Mouse (Mus musculus) CH12.LX (cell line): Measurements from ENCODE around the gene Ulk1. TPM values are rescaled to one million over a fixed set of nuclear protein-coding genes. Genes with fewer than 3 reads are reported as not detected.

Experiments used
- DNase-seq: peaks from one replicate; pipeline ENCODE4 v3.0.0-alpha.2; 2013; ENCODE audit errors: extremely low read depth
- H3K27ac ChIP-seq: 2 replicates; pipeline ENCODE4 v1.5.1; 2012; ENCODE audit warnings: low read depth, mild to moderate bottlenecking, control low read depth, moderate library complexity; ENCODE audit not compliant: insufficient read depth
- H3K27me3 ChIP-seq: replicated peaks from 2 replicates; pipeline ENCODE3; 2012; ENCODE audit warnings: inconsistent platforms
- H3K36me3 ChIP-seq, 2 experiments: replicated peaks in 1 of 2; 2 replicates each; pipeline versions ENCODE3 to v1.6.1; 2012; ENCODE audit warnings: inconsistent platforms in 1 of 2, low read length in 1 of 2, mild to moderate bottlenecking in 1 of 2, mixed read lengths in 1 of 2, moderate library complexity in 1 of 2; ENCODE audit not compliant: control insufficient read depth in 1 of 2, insufficient read depth in 1 of 2
- H3K4me1 ChIP-seq, 2 experiments: 2 replicates each; pipeline ENCODE4 v1.6.1; 2012; ENCODE audit warnings: inconsistent platforms in 1 of 2, moderate library complexity in 1 of 2; ENCODE audit not compliant: insufficient read depth in 2 of 2, control insufficient read depth in 1 of 2
- H3K4me2 ChIP-seq: 2 replicates; pipeline ENCODE4 v1.6.1; 2012; ENCODE audit warnings: low read depth, mild to moderate bottlenecking, control low read depth; ENCODE audit not compliant: poor library complexity, insufficient read depth, severe bottlenecking
- H3K4me3 ChIP-seq, 3 experiments: fragments of 150-350 bp in 1 of 3; sonication (generic) in 1 of 3; replicated peaks in 1 of 3; 2 replicates each; pipeline versions ENCODE3 to v1.5.1; 2011 to 2012; ENCODE audit warnings: low read depth in 2 of 3, low read length in 2 of 3, mild to moderate bottlenecking in 2 of 3, moderate library complexity in 2 of 3, control low read depth in 1 of 3, improper control_type of control experiment in 1 of 3, inconsistent platforms in 1 of 3, mixed read lengths in 1 of 3; ENCODE audit not compliant: poor library complexity in 1 of 3
- H3K79me2 ChIP-seq: replicated peaks from 2 replicates; pipeline ENCODE4 v1.6.1; 2012; ENCODE audit warnings: mild to moderate bottlenecking, moderate library complexity; ENCODE audit not compliant: control insufficient read depth, poor library complexity, insufficient read depth, severe bottlenecking; ENCODE audit errors: extremely low read depth
- H3K9ac ChIP-seq: 2 replicates; pipeline ENCODE4 v1.6.1; 2012; ENCODE audit warnings: low read depth, mild to moderate bottlenecking, control low read depth, moderate library complexity; ENCODE audit not compliant: insufficient read depth
- H3K9me3 ChIP-seq: replicated peaks from 2 replicates; pipeline ENCODE3; 2012; ENCODE audit warnings: low read length, inconsistent platforms, mixed read lengths
- BHLHE40 ChIP-seq: IDR thresholded peaks from 2 replicates; pipeline ENCODE4 v1.6.1; 2011; ENCODE audit warnings: mild to moderate bottlenecking, low read depth, low read length, improper control_type of control experiment
- CHD1 ChIP-seq: IDR thresholded peaks from 2 replicates; pipeline ENCODE4 v1.6.1; 2012; ENCODE audit warnings: low read depth, low read length, improper control_type of control experiment, inconsistent platforms
- CTCF ChIP-seq, 2 experiments: IDR thresholded peaks in 1 of 2; conservative IDR thresholded peaks in 1 of 2; 2 replicates each; pipeline ENCODE4 v1.5.1; 2011 to 2012; ENCODE audit warnings: low read depth in 2 of 2, low read length in 2 of 2, improper control_type of control experiment in 1 of 2, inconsistent platforms in 1 of 2, mild to moderate bottlenecking in 1 of 2, moderate library complexity in 1 of 2
- ELF1 ChIP-seq: IDR thresholded peaks from 2 replicates; pipeline ENCODE4 v1.6.1; 2014; ENCODE audit warnings: low read depth, mild to moderate bottlenecking, inconsistent platforms, low read length, improper control_type of control experiment
- EP300 ChIP-seq: IDR thresholded peaks from 2 replicates; pipeline ENCODE4 v1.6.1; 2011; ENCODE audit warnings: low read length, improper control_type of control experiment
- ETS1 ChIP-seq: conservative IDR thresholded peaks from 2 replicates; pipeline ENCODE4 v1.6.1; 2012; ENCODE audit warnings: low read depth, mild to moderate bottlenecking, inconsistent platforms, low read length, improper control_type of control experiment, moderate library complexity
- GABPA ChIP-seq: IDR thresholded peaks from 2 replicates; pipeline ENCODE4 v1.6.1; 2012; ENCODE audit warnings: low read depth, low read length, improper control_type of control experiment, inconsistent platforms; ENCODE audit not compliant: insufficient replicate concordance
- JUND ChIP-seq: conservative IDR thresholded peaks from 2 replicates; pipeline ENCODE4 v1.6.1; 2011; ENCODE audit warnings: low read depth, low read length, improper control_type of control experiment
- KAT2A ChIP-seq: IDR thresholded peaks from 2 replicates; pipeline ENCODE4 v1.6.1; 2012; ENCODE audit warnings: low read length, improper control_type of control experiment, inconsistent platforms; ENCODE audit not compliant: insufficient replicate concordance
- MEF2A ChIP-seq: IDR thresholded peaks from 2 replicates; pipeline ENCODE4 v1.6.1; 2014; ENCODE audit warnings: low read depth, mild to moderate bottlenecking, inconsistent platforms, low read length, improper control_type of control experiment, borderline replicate concordance
- MXI1 ChIP-seq: IDR thresholded peaks from 2 replicates; pipeline ENCODE4 v1.6.1; 2011; ENCODE audit warnings: mild to moderate bottlenecking, low read depth, low read length, improper control_type of control experiment
- MYC ChIP-seq: IDR thresholded peaks from 2 replicates; pipeline ENCODE4 v1.6.1; 2011; ENCODE audit warnings: low read depth, mild to moderate bottlenecking, improper control_type of control experiment, low read length
- NELFE ChIP-seq: IDR thresholded peaks from 2 replicates; pipeline ENCODE4 v1.6.1; 2011; ENCODE audit warnings: low read depth, low read length, improper control_type of control experiment
- NRF1 ChIP-seq: IDR thresholded peaks from 2 replicates; pipeline ENCODE4 v1.6.1; 2014; ENCODE audit warnings: low read depth, mild to moderate bottlenecking, inconsistent platforms, low read length, improper control_type of control experiment, moderate library complexity
- POLR2A ChIP-seq: IDR thresholded peaks from 2 replicates; pipeline ENCODE4 v1.6.1; 2011; ENCODE audit warnings: low read depth, mild to moderate bottlenecking, improper control_type of control experiment, low read length
- POLR2AphosphoS2 ChIP-seq: IDR thresholded peaks from 2 replicates; pipeline ENCODE4 v1.6.1; 2011; ENCODE audit warnings: low read depth, low read length, improper control_type of control experiment
- RAD21 ChIP-seq: IDR thresholded peaks from 2 replicates; pipeline ENCODE4 v1.6.1; 2011; ENCODE audit warnings: low read depth, mild to moderate bottlenecking, low read length, improper control_type of control experiment, moderate library complexity
- RCOR1 ChIP-seq: conservative IDR thresholded peaks from 2 replicates; pipeline ENCODE4 v1.6.1; 2012; ENCODE audit warnings: low read depth, mild to moderate bottlenecking, inconsistent platforms, low read length, improper control_type of control experiment
- SMC3 ChIP-seq: IDR thresholded peaks from 2 replicates; pipeline ENCODE4 v1.6.1; 2011; ENCODE audit warnings: low read depth, low read length, improper control_type of control experiment
- TBP ChIP-seq: conservative IDR thresholded peaks from 2 replicates; pipeline ENCODE4 v1.6.1; 2011; ENCODE audit warnings: low read depth, low read length, improper control_type of control experiment
- TCF12 ChIP-seq: IDR thresholded peaks from 2 replicates; pipeline ENCODE4 v1.6.1; 2014; ENCODE audit warnings: low read depth, mild to moderate bottlenecking, inconsistent platforms, low read length, improper control_type of control experiment
- USF1 ChIP-seq: IDR thresholded peaks from 2 replicates; pipeline ENCODE4 v1.6.1; 2014; ENCODE audit warnings: low read depth, mild to moderate bottlenecking, inconsistent platforms, low read length, improper control_type of control experiment
- USF2 ChIP-seq: conservative IDR thresholded peaks from 2 replicates; pipeline ENCODE4 v1.6.1; 2011; ENCODE audit warnings: low read depth, low read length, improper control_type of control experiment
- ZMIZ1 ChIP-seq: IDR thresholded peaks from 2 replicates; pipeline ENCODE4 v1.6.1; 2012; ENCODE audit warnings: low read depth, mild to moderate bottlenecking, inconsistent platforms, low read length, improper control_type of control experiment
- dilution Hi-C: fragments of 300-500 bp; cut with MboI; formaldehyde crosslinking; loops from 2 replicates; pipeline ENCODE4 v1.14.3; 2020; ENCODE audit warnings: low sequenced_read_pairs; ENCODE audit not compliant: extremely low pct_unique_long_range_greater_than_20kb, extremely low pct_ligation_motif_present
- in situ Hi-C: fragments of 300-500 bp; cut with MboI; formaldehyde crosslinking; loops from 3 replicates; pipeline ENCODE4 v1.14.3; 2019; ENCODE audit warnings: low sequenced_read_pairs, low pct_ligation_motif_present, low pct_unique_long_range_greater_than_20kb, mixed read lengths
- polyA plus RNA-seq: library from polyadenylated mRNA; unstranded; fragments of >175 nt; gene quantifications from 2 replicates; pipeline ENCODE4 v1.2.1, GENCODE M21; 2012; ENCODE audit warnings: low read depth; ENCODE audit not compliant: insufficient read length
- total RNA-seq, 2 experiments: library from RNA; depleted of rRNA; stranded (reverse); fragments of 300-350 nt in 1 of 2; fragments of >200 nt in 1 of 2; gene quantifications; 2 replicates each; pipeline ENCODE4 v1.2.3; 2012 to 2014

The Ulk1 gene
- total and polyA plus RNA-seq, 3 experiments: 2.7 to 13.6 (median 8.4) TPM

DNA sequence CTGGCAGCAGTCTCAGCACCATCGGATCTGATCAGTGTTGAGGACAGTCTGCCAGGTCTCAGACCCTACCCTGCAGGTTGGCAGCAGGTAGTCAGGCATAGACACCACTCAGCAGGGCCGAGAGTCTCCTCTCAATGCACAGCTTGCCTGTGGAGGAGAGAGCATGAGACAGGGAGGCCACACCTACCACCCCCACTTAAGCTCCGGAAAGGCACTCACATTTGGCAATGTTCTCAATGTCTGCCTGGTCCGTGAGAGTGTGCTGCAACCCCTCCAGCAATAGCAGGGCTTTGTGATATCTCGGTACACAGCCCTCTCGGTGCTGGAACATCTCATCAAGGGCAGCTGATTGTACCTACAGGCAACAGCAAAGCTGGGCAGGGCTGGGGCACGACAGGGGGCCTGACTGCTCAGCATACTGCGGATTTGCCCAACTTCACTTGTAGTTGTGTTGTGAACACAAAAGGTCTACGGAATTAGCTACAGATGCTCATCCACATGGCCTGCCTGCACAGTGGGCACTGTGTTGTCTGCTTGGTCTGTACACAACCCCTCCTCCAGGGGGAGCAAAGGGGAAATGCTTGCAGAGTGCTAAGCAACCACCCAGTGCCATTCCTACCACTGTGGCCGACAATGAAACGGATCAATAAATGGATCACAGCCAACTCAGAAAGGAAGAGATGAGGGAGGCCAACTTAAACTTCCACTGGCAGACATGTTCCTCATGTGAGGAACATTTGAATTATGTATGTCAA, 23.6 kb downstream of the Ulk1 start:
- Histone ChIP-seq H3K4me2 (no peak overlapping the region), H3K4me3 (no peak overlapping the region), H3K79me2 (no peaks in the 10 kb centered on the region), H3K4me1 (peaks cover 0 to 3% of the 10 kb centered on the region in 2 experiments; a peak in 2 of 4 replicates), H3K27me3 (no peaks in the 10 kb centered on the region), H3K9me3 (no peaks in the 10 kb centered on the region), H3K27ac (no peak overlapping the region), H3K36me3 (peaks cover 48 to 65% of the 10 kb centered on the region in 2 experiments), H3K9ac (no peak overlapping the region)
- no peak for DNase-seq
- dilution Hi-C loops: no loop called here
- TF ChIP-seq ZMIZ1 (no peak), JUND (no peak), MEF2A (no peak), RCOR1 (no peak), GABPA (no peak), NRF1 (no peak), CTCF (conservative IDR thresholded peaks at IDR 0.05 in 1 of 2, IDR thresholded peaks at IDR 0.05 in 1 of 2; ENCODE audit: low read depth in 2 of 2, low read length in 2 of 2) (peak in 1 of 2 experiments; percentile 38; a peak in 1 of 4 replicates), RAD21 (no peak), TCF12 (no peak), NELFE (no peak), SMC3 (peak; percentile 29), USF1 (no peak), CHD1 (no peak), POLR2A (no peak), MXI1 (no peak)
- in situ Hi-C loops: no loop called here

GRCm38 (mm10) chr5:110783150-110783549, 26.7 kb downstream of the Ulk1 start:
- dilution Hi-C loops (no loop called here), in situ Hi-C loops (no loop called here)
- H3K4me2 ChIP-seq: no peak overlapping the region
- H3K27me3 ChIP-seq: no peaks in the 10 kb centered on the region
- no peak for DNase-seq
- peaks cover 2 to 19% of the 10 kb centered on the region in 2 experiments; a peak in 2 of 4 replicates for H3K4me1 ChIP-seq
- H3K27ac ChIP-seq: no peak overlapping the region
- H3K9me3 ChIP-seq: no peaks in the 10 kb centered on the region
- peaks cover 22% of the 10 kb centered on the region for H3K79me2 ChIP-seq
- TF ChIP-seq ZMIZ1 (no peak), NELFE (no peak), GABPA (no peak), RCOR1 (no peak), ELF1 (no peak), TBP (no peak), NRF1 (no peak), ETS1 (no peak), POLR2AphosphoS2 (no peak), JUND (no peak), EP300 (no peak), BHLHE40 (no peak), MYC (no peak), USF2 (no peak), CHD1 (no peak), KAT2A (no peak), RAD21 (no peak), SMC3 (no peak)
- no peak overlapping the region for H3K9ac ChIP-seq
- peaks cover 30 to 40% of the 10 kb centered on the region in 2 experiments for H3K36me3 ChIP-seq
- no peak overlapping the region for H3K4me3 ChIP-seq
